Mouse (Mus musculus): Measurements from ENCODE around the gene Ttc14.

- TF ChIP-seq CTCF (IDR thresholded peaks at IDR 0.05; ENCODE audit: low read depth, low read length) = no peak
- TF ChIP-seq POLR2A (IDR thresholded peaks at IDR 0.05; ENCODE audit: borderline replicate concordance, low read depth, low read length) = no peak
These were observed 59.3 kb downstream of the Ttc14 start for GRCm38 (mm10) chr3:33858939-33859338.
